Mouse (Mus musculus) forebrain, embryonic 11.5 days (tissue): Measurements from ENCODE around the gene Txndc9. TPM values are rescaled to one million over a fixed set of nuclear protein-coding genes. Genes with fewer than 3 reads are reported as not detected.

Experiments
- polyA plus RNA-seq: library from polyadenylated mRNA; unstranded; fragments of >200 nt; fragmentation: Nextera tagmentation; extraction: Ambion mirVana; gene quantifications from 2 replicates; pipeline ENCODE4 v1.2.1, GENCODE M21; 2014

The Txndc9 gene
- polyA plus RNA-seq, 1 experiment from 2014 or later: 163 TPM

Other genes starting within 250 kb of the Txndc9 start
- gene Tsga10, start 131.5 kb downstream of the Txndc9 start, polyA plus RNA-seq: 14.0 and 14.2 TPM in 2 replicates
- gene Lipt1, start 126.2 kb downstream of the Txndc9 start, polyA plus RNA-seq: 8.6 and 9.1 TPM in 2 replicates
- 24.7 and 28.7 TPM in 2 replicates for gene Mitd1, start 107.5 kb downstream of the Txndc9 start, polyA plus RNA-seq
- 210 and 234 TPM in 2 replicates for gene Mrpl30, start 107.4 kb downstream of the Txndc9 start, polyA plus RNA-seq
- not detected in 2 replicates for gene Lyg2, start 81.4 kb downstream of the Txndc9 start, polyA plus RNA-seq
- gene Lyg1, start 40.1 kb downstream of the Txndc9 start, polyA plus RNA-seq: not detected in 2 replicates
- 30.2 and 32.6 TPM in 2 replicates for gene Eif5b, start 117 bp upstream of the Txndc9 start, polyA plus RNA-seq
- 44.0 and 44.6 TPM in 2 replicates for gene Rev1, start 131.9 kb upstream of the Txndc9 start, polyA plus RNA-seq